Mouse (Mus musculus) spleen, postnatal 4 days (tissue): ENCODE data around the gene Fam198b.
A peak's percentile ranks its signal among the peaks of the same experiment; 100 is the strongest.

Experiments used
- DNase-seq, 2 experiments: peaks; one replicate each; pipeline ENCODE4 v3.0.0; 2022; ENCODE audit warnings: low spot score in 2 of 2

The Fam198b gene

DNA sequence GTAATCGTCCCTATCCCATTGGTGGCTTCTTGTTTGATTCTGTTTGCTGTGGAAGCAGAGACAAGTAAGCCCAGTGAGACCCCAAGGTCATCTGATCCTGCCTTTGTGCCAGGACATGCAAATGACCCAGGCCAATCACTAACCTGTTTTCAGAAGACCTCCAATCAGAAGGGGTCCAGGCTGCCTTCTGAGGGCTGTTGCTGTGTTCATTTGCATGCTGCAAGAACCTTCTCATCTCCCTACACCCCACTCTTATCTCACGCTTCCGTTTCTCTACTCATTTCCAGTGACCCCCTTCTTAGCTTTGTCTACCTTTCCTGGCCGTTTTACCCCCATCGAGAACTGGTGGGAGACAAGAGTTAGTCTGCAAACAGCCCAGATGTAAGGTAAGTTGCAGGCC lies at the start of gene Fam198b:
TSS of gene Fam198b (plus strand) at position 229 of the 400 bp plus-strand sequence.
- DNase-seq = no peak

DNA sequence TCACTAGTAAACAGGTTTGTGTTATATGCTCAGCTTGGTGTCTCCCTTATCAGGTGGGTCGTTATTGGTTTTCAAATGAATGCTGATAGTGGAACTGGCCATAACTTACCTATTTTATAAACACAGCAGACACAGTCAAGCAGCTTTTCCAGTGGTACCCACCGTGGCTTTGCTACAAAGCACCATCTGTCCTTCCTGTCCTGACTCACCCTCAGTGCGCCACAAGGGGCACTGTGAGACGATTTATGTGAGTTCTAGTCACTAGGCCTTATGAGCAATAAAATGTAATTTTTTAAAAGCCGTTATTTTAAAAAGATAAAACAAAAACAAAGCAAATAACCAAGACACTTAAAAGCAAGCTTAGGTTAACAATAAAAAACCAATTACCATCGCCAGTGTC lies 45.6 kb upstream of the Fam198b start:
- DNase-seq = no peak

DNA sequence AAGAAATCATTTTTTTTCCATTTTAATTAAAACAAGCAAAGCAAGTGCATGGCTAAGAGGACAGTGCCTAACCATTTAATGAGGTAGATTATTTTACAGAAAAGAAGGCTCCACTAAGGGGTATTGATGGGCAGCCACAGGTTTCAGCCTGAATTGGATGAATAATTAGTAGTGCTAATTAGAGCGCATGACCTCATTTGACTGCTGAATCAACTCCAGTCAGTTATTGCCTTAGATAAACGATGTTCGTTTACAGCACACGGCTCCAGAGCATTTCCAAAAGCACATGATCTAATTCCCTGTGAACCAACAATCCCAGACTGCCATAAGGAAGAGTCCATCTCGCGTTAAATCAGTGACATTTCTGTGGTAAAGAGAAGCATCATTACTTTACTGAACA lies 42.9 kb upstream of the Fam198b start:
- DNase-seq = no peak

DNA sequence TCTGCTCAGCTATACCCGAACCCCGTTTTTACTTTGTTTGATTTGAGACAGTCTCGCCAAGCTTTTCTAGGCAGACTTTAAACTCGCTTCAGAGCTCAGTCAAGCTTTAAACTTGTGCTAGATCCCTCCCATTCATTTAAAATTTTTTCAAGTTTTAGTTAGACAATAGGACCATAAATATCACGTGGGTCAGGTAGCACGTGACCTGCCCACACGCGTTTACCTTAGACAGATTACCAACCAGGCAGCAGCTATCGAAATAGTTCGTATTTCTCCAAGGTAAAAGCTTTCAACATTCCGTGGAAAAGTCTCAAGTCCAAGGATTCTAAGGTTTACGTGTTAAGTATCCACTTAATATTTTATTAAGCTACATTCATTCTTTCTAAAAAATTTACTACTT lies 42.2 kb upstream of the Fam198b start:
- DNase-seq = peak in 1 of 2 experiments; percentile 40

DNA sequence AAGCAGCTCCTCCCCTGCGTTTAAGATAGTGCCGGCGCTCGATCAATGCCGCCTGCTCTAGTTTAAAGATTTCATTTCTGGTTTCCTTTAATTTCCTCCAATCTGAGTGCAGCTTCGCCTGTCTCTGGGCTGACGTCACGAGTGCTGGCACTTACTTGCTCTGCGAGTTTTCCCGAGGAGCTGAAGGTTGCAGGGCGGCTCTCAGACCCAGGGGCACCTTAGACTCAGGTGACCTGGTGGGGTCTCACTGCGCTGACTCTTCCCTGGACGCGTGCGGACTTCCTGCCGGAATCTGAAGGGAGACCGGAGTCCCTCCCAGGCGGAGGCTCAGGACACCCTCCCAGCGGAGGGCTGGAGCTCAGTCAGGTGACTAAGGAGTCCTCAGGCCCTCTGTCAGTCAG lies 41.7 kb upstream of the Fam198b start:
- peak; percentile 35 to 73 for DNase-seq

DNA sequence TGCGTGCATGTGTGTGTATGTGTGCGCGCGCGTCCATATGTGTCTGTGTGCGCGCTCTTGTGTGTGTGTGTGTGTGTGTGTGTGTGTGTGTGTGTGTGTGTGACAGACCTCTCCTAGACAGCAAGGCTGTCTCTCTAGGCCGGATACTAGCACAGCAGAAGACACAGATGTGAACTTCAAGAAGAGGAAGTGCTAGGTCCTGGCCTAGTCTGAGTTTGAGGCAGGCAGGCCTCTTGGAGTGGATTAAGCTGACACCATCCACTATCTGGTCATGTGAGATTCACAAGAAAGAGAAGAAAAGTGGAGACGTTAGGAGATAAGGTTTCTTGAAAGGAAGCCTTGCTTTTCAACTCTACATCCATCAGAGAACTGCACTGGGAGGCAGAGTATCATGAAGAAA lies 40.3 kb upstream of the Fam198b start:
- no peak for DNase-seq

DNA sequence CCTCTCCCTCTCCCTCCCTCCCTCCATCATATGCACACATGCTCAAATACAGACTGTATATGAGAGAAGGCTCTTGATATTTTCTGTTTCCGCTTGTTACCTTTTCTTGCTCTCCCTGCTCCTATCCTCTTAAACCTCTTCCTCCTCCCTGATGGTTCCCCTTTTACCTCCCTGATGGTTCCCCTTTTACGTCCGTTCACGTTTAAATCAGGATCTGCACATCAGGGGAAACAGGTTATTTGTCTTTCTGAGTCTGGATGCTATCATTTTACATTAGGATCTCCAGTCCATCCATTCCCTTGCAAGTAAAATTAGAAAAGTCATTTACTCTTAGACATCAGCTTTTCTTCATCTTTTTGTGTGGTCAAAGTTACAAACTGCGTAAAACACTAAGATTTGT lies 37.7 kb upstream of the Fam198b start:
- DNase-seq = no peak

DNA sequence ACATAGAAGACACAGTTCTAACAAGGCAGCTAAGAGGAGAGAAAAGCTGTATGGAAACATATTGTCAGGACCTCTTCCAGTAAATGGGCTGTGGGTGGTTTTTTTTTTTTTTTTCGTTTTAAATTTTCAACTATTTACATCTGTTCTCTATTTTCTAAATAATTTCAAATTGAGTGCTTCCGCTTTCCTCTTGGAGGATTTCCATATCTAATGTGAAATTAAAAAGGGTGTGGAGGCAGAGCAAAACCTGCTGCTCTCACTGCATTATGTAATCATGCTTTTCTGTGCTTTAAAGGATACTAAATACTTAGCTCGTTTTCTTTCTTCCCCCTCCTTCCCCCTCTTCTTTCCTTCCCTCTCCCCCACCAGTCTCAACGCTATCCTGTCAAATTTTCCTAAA lies 35.5 kb upstream of the Fam198b start:
- DNase-seq = no peak

DNA sequence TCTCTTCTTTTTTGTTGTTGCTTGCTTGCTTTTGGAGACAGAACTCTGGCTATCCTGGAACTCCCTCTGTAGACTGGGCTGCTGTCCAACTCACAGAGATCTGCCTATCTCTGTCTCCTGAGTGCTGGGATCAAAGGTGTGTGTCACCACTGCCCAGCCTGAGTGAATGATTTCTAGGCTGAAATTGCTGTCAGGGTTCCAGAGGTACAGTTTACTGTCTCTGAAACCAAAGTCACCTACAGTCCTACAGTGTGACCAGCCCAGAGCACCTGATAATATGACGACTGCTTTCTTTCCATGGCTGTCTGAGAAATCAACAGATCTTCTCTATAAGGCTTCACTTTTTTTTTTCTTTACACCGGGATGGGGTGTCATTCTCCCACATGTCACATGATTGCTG lies 34.7 kb upstream of the Fam198b start:
- DNase-seq = no peak

DNA sequence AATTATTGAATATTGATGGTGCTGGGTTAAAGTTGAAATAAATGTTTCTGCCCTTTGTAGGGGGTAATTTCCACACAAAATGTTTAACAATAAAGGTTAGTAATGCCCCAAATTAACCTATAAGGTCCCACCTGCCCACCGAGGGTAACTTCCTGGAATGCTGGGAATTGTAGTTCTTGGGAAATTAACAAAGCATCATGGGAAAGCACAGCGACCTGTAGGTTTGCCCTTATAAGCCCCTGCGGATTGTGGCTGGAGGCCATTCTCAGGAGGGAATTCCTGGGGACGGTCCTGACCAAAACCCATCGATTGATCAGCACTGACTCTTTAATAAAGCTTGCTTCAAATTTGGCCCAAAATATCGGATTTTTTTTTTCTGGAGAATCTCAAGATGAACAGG lies 33.7 kb upstream of the Fam198b start:
- no peak for DNase-seq

DNA sequence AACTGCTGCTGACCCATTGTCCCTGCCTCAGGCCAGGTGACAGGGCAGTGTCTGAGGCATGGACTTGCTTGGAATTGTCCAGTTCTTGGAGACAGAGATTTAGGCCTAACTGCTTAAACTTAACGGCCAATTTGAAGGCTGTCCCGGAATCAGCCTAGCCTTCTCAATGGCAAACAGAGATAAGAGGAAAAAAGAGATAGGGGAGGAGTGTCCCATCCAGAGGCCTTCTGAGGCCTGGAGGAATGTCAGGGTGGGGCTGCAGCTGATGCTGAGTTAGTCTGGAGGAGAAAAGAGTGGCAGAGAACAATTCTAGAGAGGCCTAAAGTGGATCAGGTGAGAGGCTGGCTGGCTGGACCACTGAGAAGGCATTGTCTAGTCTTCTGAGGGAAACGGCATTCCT lies 32.2 kb upstream of the Fam198b start:
- no peak for DNase-seq

DNA sequence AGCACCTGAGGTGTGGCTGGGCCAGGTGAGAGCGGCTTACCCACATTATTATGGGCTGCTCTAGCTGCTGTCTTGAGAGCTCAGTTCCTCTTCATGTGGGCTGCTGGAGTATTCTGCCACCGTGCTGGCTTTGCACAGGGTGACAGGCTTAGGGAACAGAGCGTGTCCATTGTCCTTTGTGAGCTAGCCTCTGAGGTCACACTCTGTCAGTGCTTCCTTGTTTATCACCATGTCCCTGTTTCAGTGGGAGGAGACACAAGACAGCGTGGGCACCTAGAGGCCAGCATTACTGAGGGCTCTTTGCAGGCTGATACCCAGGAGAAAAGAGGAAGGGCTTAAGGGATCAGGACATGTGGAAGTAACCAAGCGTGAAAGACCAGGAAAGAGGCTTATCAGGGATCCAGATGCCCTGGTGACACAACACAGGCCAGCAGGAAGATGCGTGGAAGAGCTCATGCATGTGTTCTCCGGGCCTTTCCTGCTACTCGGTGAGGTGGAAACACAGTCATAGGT lies 31.6 kb upstream of the Fam198b start, which contains the start of gene Tmem144:
TSS of gene Tmem144 (minus strand) at position 120 of the 513 bp plus-strand sequence.
- no peak for DNase-seq

DNA sequence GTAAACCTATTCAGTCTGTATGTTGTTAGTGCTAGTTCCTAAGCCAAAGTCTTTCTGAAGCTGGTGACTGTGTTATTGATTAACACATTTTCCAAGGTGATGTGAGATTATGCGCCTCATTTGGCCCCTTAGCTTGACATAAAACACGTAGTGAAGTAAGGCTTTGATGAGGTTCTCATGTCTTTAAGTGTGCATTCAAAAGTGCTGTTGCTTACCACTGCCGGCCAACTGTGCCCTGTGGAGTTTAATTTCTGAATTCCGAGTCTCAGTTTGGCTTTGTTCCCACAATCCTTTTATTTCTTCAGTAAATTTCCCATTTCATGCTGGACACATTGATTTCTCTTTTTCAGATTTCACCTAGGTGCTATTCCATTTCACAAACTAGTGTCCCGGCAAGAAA lies 26.6 kb upstream of the Fam198b start:
- DNase-seq = no peak

DNA sequence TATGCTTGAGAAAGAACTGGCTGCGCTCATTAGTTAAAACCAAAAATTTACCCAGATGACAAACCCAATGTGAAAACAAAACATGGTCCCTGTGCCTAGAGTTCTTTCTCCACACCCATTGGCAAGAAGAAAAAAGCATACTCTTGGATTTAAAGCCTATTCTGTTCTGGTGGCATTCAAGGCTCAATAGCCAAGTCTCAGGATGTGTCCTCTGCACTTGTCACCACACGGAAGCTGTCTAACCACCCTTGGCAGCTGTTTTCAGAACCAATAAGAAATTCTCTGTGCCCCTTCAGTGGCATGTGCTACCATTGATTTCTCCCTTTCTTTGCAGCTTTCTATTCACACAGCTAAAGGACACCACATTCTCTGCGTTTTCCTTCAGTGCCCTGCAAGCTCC lies 26.1 kb upstream of the Fam198b start:
- DNase-seq = no peak

DNA sequence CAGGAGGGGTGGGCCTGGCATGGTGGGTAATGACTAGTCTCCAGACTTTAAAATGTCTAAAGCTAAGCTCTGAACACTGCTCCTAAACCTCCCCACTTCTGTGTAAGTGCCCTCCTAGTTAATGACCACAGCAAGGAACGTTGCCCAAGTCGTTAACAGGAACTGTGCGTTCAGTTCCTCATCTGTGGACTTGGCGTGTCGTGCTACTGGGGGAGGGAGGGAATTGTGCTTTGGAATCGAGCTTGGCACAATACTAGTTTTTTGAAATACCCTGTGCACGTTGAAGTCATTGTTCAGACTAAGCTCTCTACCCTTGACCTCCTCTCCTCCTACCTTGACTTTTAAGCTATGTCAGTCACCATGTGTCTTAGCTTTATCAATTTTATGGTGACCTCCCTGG lies 19.5 kb upstream of the Fam198b start:
- no peak for DNase-seq

DNA sequence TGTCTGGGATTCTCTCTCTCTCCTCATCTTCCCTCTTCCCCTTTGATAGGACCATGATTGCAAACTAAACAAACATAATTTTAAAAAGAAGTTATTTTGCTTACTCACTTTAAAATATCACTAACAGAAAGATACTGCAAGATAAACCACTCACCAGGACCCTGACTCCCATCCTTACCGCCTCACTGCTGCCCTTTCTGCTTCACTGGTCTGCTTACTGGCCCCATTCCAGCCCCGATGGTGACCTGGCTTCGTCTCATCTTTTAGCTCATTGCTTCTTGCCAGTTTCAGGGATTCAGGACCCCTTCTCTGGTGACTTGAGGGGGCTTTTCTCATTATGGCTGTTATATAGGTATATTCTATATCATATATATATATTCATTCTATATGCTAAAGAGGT lies 18.2 kb upstream of the Fam198b start:
- DNase-seq = no peak

DNA sequence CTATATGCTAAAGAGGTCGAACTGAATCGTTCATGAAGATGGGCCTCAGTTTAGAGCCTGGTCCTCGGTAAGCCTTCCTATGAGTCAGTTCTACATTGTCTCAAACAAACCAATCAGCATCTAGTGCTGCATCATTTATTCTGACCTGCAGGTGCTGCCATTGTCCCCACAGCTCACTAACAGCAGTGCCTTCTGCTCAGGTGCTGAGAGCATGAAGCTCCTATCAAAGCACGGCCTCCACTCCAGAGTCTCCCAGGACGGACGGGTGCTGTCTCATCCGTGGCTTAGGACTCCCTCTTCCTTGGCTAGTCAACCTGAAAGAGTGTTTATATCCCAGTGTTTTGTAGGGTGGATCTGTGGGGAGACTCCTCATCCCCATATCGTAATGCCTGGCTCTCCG lies 17.8 kb upstream of the Fam198b start:
- DNase-seq = no peak

DNA sequence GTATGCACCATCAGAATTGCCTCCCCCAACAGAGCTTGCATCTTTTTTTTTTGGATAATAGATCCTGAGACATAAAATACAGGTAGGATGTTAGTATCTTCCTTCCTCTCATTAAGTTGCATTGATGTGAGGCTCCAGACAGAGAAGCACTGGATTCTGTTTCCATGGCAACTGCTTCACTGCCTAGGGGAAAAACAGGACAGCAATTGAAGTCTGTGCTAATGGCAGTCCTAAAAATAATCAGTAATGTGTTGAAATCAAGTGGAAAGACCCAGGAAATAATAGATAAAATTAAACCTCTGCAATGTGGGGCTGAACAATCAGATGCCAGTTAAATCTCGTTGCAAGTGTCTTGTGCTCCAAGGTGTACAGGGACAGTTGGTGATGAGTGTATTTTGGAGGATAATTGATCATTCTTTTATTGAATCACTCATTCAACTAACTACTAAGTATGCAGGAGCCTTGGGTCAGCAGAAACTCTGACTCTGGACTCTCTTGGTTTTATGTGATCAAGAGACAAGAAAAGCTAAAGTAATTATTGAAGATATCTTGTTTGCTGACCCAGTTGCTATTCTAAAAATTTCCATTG lies 17.1 kb upstream of the Fam198b start:
- DNase-seq = no peak

DNA sequence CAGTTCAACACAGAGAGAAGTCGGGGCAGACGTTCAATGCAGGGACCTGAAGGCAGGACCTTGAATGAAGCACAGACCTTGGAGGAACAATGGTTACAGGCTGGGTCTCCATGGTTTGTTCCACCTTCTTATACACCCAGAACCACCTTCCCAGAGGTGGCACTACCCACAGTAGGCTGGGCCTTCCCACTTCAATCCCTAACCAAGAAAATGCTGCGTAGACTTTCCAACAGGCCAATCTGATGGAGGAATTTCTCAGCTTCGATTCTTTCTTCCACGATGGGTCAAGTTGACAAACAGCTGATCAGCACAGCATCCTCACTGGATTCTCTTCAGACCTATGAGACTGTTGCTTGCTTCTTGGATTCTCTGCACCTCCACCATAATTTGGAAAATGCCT lies 8.9 kb upstream of the Fam198b start:
- DNase-seq = no peak

DNA sequence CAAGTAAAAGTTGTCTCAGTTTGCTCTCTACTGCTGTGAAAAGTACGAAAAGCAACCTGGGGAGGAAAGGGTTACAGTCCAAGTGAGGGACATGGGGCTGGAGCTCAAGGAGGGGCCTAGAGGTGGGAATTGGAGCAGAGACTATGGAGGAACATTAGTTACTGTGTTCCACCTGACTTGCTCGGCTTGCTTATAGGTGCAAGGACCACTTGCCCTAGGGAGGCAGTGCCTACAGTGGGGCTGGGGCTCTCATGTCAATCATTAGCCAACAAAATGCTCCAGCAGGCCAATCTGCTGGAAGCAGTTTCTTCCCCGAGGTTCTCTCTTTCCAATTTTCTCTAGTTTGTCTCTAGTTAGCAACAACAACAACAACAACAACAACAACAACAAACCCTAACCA lies 6.0 kb upstream of the Fam198b start:
- DNase-seq = no peak

DNA sequence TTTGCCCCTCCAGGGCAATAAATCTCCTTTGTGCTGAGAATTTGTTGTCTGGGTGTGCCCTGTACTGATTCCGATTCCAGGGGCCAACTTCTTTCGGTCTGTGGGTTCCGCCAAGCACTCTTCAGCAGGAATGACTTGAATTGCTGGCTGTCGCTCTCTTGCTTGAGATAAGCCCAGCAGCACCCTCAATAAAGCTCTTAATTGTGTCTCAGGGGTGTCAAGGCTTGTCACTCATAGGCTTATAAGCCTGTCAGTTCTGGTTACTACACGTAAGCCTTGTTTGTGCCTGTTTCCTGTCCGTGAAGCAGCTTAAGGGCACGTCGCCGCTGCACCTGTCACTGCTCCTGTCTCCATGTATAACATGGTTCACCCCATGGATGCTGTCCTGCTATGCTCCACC lies 5.1 kb upstream of the Fam198b start:
- DNase-seq = no peak

DNA sequence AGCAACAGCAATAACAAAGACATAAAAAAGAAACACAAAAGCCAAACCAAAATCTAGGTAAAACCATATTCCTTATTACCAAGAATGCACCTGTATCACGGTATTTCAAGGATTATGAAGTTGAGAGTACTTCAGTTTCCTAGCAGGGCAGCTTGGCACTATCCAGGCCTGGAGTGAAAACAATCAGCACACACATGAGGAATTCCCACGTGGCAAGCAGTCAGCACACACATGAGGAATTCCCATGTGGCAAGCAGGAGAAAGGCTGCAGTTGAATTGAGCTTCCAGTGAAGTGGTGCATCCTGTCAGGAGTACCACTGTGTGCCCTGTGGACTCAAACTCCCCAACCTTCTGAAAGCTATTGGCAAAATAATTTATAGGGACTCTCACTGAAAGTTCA lies 2.7 kb upstream of the Fam198b start:
- DNase-seq = no peak

DNA sequence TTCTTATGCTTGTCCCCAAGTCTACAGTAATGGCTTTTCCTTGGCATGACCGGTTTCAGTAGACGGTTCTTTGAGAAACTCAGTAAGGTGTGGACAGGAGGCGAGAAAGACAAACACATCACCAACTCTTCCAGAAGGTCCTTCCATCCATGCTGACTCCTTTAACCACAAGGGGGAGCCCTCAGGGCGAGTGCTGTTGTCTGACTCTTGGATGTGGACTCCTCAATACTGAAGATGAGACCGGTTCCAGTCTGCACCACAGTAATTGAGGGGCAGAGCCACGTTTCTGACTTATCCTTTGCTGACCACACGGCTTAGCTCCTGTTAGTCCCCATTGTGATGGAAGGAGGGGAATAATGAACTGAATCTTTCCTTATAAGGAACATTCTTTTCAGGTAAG lies 1.2 kb upstream of the Fam198b start:
- peak; percentile 42 to 73 for DNase-seq

DNA sequence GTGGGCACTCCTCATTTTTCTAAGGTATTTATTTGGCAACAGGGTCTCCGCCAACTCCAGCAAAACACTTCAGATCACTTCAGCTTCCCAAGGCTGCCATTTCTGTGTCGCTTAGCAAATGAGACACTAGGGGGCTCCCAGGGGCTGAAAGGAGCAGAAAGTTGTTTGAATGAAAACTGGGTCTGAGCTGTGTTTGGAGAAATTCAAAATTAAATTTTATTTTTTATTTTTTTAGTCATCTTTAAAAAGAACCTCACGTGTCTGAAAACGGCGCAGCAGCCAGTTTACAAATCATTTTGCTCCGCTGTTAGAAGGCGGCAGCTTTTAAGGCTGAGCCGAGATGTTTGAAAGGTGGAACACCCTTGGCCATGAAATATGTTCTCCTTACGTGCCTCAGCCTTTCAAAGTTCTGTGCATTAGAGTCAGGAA lies 442 bp downstream of the Fam198b start:
- peak; percentile 32 to 63 for DNase-seq
